Mouse (Mus musculus) CH12.LX (cell line): ENCODE results near the gene Hlx. TPM values are rescaled to one million over a fixed set of nuclear protein-coding genes. Genes with fewer than 3 reads are reported as not detected.

Experiments used
- DNase-seq: peaks from one replicate; pipeline ENCODE4 v3.0.0-alpha.2; 2013; ENCODE audit errors: extremely low read depth
- H3K27ac ChIP-seq: 2 replicates; pipeline ENCODE4 v1.5.1; 2012; ENCODE audit warnings: low read depth, mild to moderate bottlenecking, control low read depth, moderate library complexity; ENCODE audit not compliant: insufficient read depth
- H3K27me3 ChIP-seq: replicated peaks from 2 replicates; pipeline ENCODE3; 2012; ENCODE audit warnings: inconsistent platforms
- H3K36me3 ChIP-seq, 2 experiments: replicated peaks in 1 of 2; 2 replicates each; pipeline versions ENCODE3 to v1.6.1; 2012; ENCODE audit warnings: inconsistent platforms in 1 of 2, low read length in 1 of 2, mild to moderate bottlenecking in 1 of 2, mixed read lengths in 1 of 2, moderate library complexity in 1 of 2; ENCODE audit not compliant: control insufficient read depth in 1 of 2, insufficient read depth in 1 of 2
- H3K4me1 ChIP-seq, 2 experiments: 2 replicates each; pipeline ENCODE4 v1.6.1; 2012; ENCODE audit warnings: inconsistent platforms in 1 of 2, moderate library complexity in 1 of 2; ENCODE audit not compliant: insufficient read depth in 2 of 2, control insufficient read depth in 1 of 2
- H3K4me2 ChIP-seq: 2 replicates; pipeline ENCODE4 v1.6.1; 2012; ENCODE audit warnings: low read depth, mild to moderate bottlenecking, control low read depth; ENCODE audit not compliant: poor library complexity, insufficient read depth, severe bottlenecking
- H3K4me3 ChIP-seq, 3 experiments: fragments of 150-350 bp in 1 of 3; sonication (generic) in 1 of 3; replicated peaks in 1 of 3; 2 replicates each; pipeline versions ENCODE3 to v1.5.1; 2011 to 2012; ENCODE audit warnings: low read depth in 2 of 3, low read length in 2 of 3, mild to moderate bottlenecking in 2 of 3, moderate library complexity in 2 of 3, control low read depth in 1 of 3, improper control_type of control experiment in 1 of 3, inconsistent platforms in 1 of 3, mixed read lengths in 1 of 3; ENCODE audit not compliant: poor library complexity in 1 of 3
- H3K79me2 ChIP-seq: replicated peaks from 2 replicates; pipeline ENCODE4 v1.6.1; 2012; ENCODE audit warnings: mild to moderate bottlenecking, moderate library complexity; ENCODE audit not compliant: control insufficient read depth, poor library complexity, insufficient read depth, severe bottlenecking; ENCODE audit errors: extremely low read depth
- H3K9ac ChIP-seq: 2 replicates; pipeline ENCODE4 v1.6.1; 2012; ENCODE audit warnings: low read depth, mild to moderate bottlenecking, control low read depth, moderate library complexity; ENCODE audit not compliant: insufficient read depth
- H3K9me3 ChIP-seq: replicated peaks from 2 replicates; pipeline ENCODE3; 2012; ENCODE audit warnings: low read length, inconsistent platforms, mixed read lengths
- BHLHE40 ChIP-seq: IDR thresholded peaks from 2 replicates; pipeline ENCODE4 v1.6.1; 2011; ENCODE audit warnings: mild to moderate bottlenecking, low read depth, low read length, improper control_type of control experiment
- CHD1 ChIP-seq: IDR thresholded peaks from 2 replicates; pipeline ENCODE4 v1.6.1; 2012; ENCODE audit warnings: low read depth, low read length, improper control_type of control experiment, inconsistent platforms
- CHD2 ChIP-seq: IDR thresholded peaks from 2 replicates; pipeline ENCODE4 v1.6.1; 2011; ENCODE audit warnings: low read length, improper control_type of control experiment
- CTCF ChIP-seq, 2 experiments: IDR thresholded peaks in 1 of 2; conservative IDR thresholded peaks in 1 of 2; 2 replicates each; pipeline ENCODE4 v1.5.1; 2011 to 2012; ENCODE audit warnings: low read depth in 2 of 2, low read length in 2 of 2, improper control_type of control experiment in 1 of 2, inconsistent platforms in 1 of 2, mild to moderate bottlenecking in 1 of 2, moderate library complexity in 1 of 2
- ELF1 ChIP-seq: IDR thresholded peaks from 2 replicates; pipeline ENCODE4 v1.6.1; 2014; ENCODE audit warnings: low read depth, mild to moderate bottlenecking, inconsistent platforms, low read length, improper control_type of control experiment
- EP300 ChIP-seq: IDR thresholded peaks from 2 replicates; pipeline ENCODE4 v1.6.1; 2011; ENCODE audit warnings: low read length, improper control_type of control experiment
- ETS1 ChIP-seq: conservative IDR thresholded peaks from 2 replicates; pipeline ENCODE4 v1.6.1; 2012; ENCODE audit warnings: low read depth, mild to moderate bottlenecking, inconsistent platforms, low read length, improper control_type of control experiment, moderate library complexity
- GABPA ChIP-seq: IDR thresholded peaks from 2 replicates; pipeline ENCODE4 v1.6.1; 2012; ENCODE audit warnings: low read depth, low read length, improper control_type of control experiment, inconsistent platforms; ENCODE audit not compliant: insufficient replicate concordance
- HCFC1 ChIP-seq: IDR thresholded peaks from 2 replicates; pipeline ENCODE4 v1.6.1; 2012; ENCODE audit warnings: low read depth, mild to moderate bottlenecking, inconsistent platforms, low read length, improper control_type of control experiment
- IRF4 ChIP-seq: IDR thresholded peaks from 2 replicates; pipeline ENCODE4 v1.6.1; 2014; ENCODE audit warnings: low read depth, mild to moderate bottlenecking, inconsistent platforms, low read length, improper control_type of control experiment
- JUN ChIP-seq: IDR thresholded peaks from 2 replicates; pipeline ENCODE4 v1.6.1; 2011; ENCODE audit warnings: low read depth, mild to moderate bottlenecking, low read length, improper control_type of control experiment, moderate library complexity; ENCODE audit not compliant: insufficient read depth
- KAT2A ChIP-seq: IDR thresholded peaks from 2 replicates; pipeline ENCODE4 v1.6.1; 2012; ENCODE audit warnings: low read length, improper control_type of control experiment, inconsistent platforms; ENCODE audit not compliant: insufficient replicate concordance
- MAFK ChIP-seq: IDR thresholded peaks from 2 replicates; pipeline ENCODE4 v1.6.1; 2011; ENCODE audit warnings: low read length, improper control_type of control experiment; ENCODE audit not compliant: insufficient replicate concordance
- MAZ ChIP-seq: IDR thresholded peaks from 2 replicates; pipeline ENCODE4 v1.6.1; 2012; ENCODE audit warnings: low read depth, mild to moderate bottlenecking, inconsistent platforms, low read length, improper control_type of control experiment, moderate library complexity
- MEF2A ChIP-seq: IDR thresholded peaks from 2 replicates; pipeline ENCODE4 v1.6.1; 2014; ENCODE audit warnings: low read depth, mild to moderate bottlenecking, inconsistent platforms, low read length, improper control_type of control experiment, borderline replicate concordance
- MXI1 ChIP-seq: IDR thresholded peaks from 2 replicates; pipeline ENCODE4 v1.6.1; 2011; ENCODE audit warnings: mild to moderate bottlenecking, low read depth, low read length, improper control_type of control experiment
- NRF1 ChIP-seq: IDR thresholded peaks from 2 replicates; pipeline ENCODE4 v1.6.1; 2014; ENCODE audit warnings: low read depth, mild to moderate bottlenecking, inconsistent platforms, low read length, improper control_type of control experiment, moderate library complexity
- PAX5 ChIP-seq: IDR thresholded peaks from 2 replicates; pipeline ENCODE4 v1.6.1; 2012; ENCODE audit warnings: low read length, inconsistent platforms, mixed read lengths
- POLR2A ChIP-seq: IDR thresholded peaks from 2 replicates; pipeline ENCODE4 v1.6.1; 2011; ENCODE audit warnings: low read depth, mild to moderate bottlenecking, improper control_type of control experiment, low read length
- POLR2AphosphoS2 ChIP-seq: IDR thresholded peaks from 2 replicates; pipeline ENCODE4 v1.6.1; 2011; ENCODE audit warnings: low read depth, low read length, improper control_type of control experiment
- RAD21 ChIP-seq: IDR thresholded peaks from 2 replicates; pipeline ENCODE4 v1.6.1; 2011; ENCODE audit warnings: low read depth, mild to moderate bottlenecking, low read length, improper control_type of control experiment, moderate library complexity
- RCOR1 ChIP-seq: conservative IDR thresholded peaks from 2 replicates; pipeline ENCODE4 v1.6.1; 2012; ENCODE audit warnings: low read depth, mild to moderate bottlenecking, inconsistent platforms, low read length, improper control_type of control experiment
- SIN3A ChIP-seq: IDR thresholded peaks from 2 replicates; pipeline ENCODE4 v1.6.1; 2012; ENCODE audit warnings: low read length, improper control_type of control experiment, inconsistent platforms
- TBP ChIP-seq: conservative IDR thresholded peaks from 2 replicates; pipeline ENCODE4 v1.6.1; 2011; ENCODE audit warnings: low read depth, low read length, improper control_type of control experiment
- TCF12 ChIP-seq: IDR thresholded peaks from 2 replicates; pipeline ENCODE4 v1.6.1; 2014; ENCODE audit warnings: low read depth, mild to moderate bottlenecking, inconsistent platforms, low read length, improper control_type of control experiment
- UBTF ChIP-seq: IDR thresholded peaks from 2 replicates; pipeline ENCODE4 v1.6.1; 2012; ENCODE audit warnings: low read depth, mild to moderate bottlenecking, inconsistent platforms, low read length, improper control_type of control experiment, moderate library complexity
- USF1 ChIP-seq: IDR thresholded peaks from 2 replicates; pipeline ENCODE4 v1.6.1; 2014; ENCODE audit warnings: low read depth, mild to moderate bottlenecking, inconsistent platforms, low read length, improper control_type of control experiment
- USF2 ChIP-seq: conservative IDR thresholded peaks from 2 replicates; pipeline ENCODE4 v1.6.1; 2011; ENCODE audit warnings: low read depth, low read length, improper control_type of control experiment
- ZC3H11A ChIP-seq: IDR thresholded peaks from 2 replicates; pipeline ENCODE4 v1.6.1; 2012; ENCODE audit warnings: low read depth, mild to moderate bottlenecking, inconsistent platforms, low read length, improper control_type of control experiment
- ZKSCAN1 ChIP-seq: IDR thresholded peaks from 2 replicates; pipeline ENCODE4 v1.6.1; 2012; ENCODE audit warnings: low read depth, inconsistent platforms, low read length, improper control_type of control experiment, borderline replicate concordance
- ZMIZ1 ChIP-seq: IDR thresholded peaks from 2 replicates; pipeline ENCODE4 v1.6.1; 2012; ENCODE audit warnings: low read depth, mild to moderate bottlenecking, inconsistent platforms, low read length, improper control_type of control experiment
- ZNF384 ChIP-seq: IDR thresholded peaks from 2 replicates; pipeline ENCODE4 v1.6.1; 2012; ENCODE audit warnings: low read depth, low read length, improper control_type of control experiment, inconsistent platforms
- dilution Hi-C: fragments of 300-500 bp; cut with MboI; formaldehyde crosslinking; loops from 2 replicates; pipeline ENCODE4 v1.14.3; 2020; ENCODE audit warnings: low sequenced_read_pairs; ENCODE audit not compliant: extremely low pct_unique_long_range_greater_than_20kb, extremely low pct_ligation_motif_present
- in situ Hi-C: fragments of 300-500 bp; cut with MboI; formaldehyde crosslinking; loops from 3 replicates; pipeline ENCODE4 v1.14.3; 2019; ENCODE audit warnings: low sequenced_read_pairs, low pct_ligation_motif_present, low pct_unique_long_range_greater_than_20kb, mixed read lengths
- polyA plus RNA-seq: library from polyadenylated mRNA; unstranded; fragments of >175 nt; gene quantifications from 2 replicates; pipeline ENCODE4 v1.2.1, GENCODE M21; 2012; ENCODE audit warnings: low read depth; ENCODE audit not compliant: insufficient read length
- total RNA-seq, 2 experiments: library from RNA; depleted of rRNA; stranded (reverse); fragments of 300-350 nt in 1 of 2; fragments of >200 nt in 1 of 2; gene quantifications; 2 replicates each; pipeline ENCODE4 v1.2.3; 2012 to 2014

Gene Hlx
- total and polyA plus RNA-seq, 3 experiments = 0.34 to 1.1 (median 0.64) TPM

- no peak for TF ChIP-seq SIN3A
- Histone ChIP-seq H3K27ac (no peak overlapping the region), H3K36me3 (no peaks in the 10 kb centered on the region), H3K4me2 (no peak overlapping the region), H3K79me2 (no peaks in the 10 kb centered on the region), H3K27me3 (peaks cover 2% of the 10 kb centered on the region), H3K4me1 (no peaks in the 10 kb centered on the region), H3K9ac (no peak overlapping the region), H3K4me3 (no peak overlapping the region), H3K9me3 (peaks cover under 1% of the 10 kb centered on the region)
- dilution Hi-C loops (no loop called here), in situ Hi-C loops (no loop called here)
- no peak for DNase-seq
Observed at GRCm38 (mm10) chr1:184748692-184749152, 16.3 kb upstream of the Hlx start.

GRCm38 (mm10) chr1:184737876-184738479 is 5.6 kb upstream of the Hlx start:
- no peak overlapping the region for H3K9ac ChIP-seq
- dilution Hi-C loops = no loop called here
- H3K27ac ChIP-seq = no peak overlapping the region
- no peak overlapping the region for H3K4me3 ChIP-seq
- in situ Hi-C loops = loop anchor here (10.0 kb wide), 2 partner anchors 273 to 473 kb away; no protein-coding TSS in a partner anchor
- H3K4me2 ChIP-seq = peak overlapping the region; percentile 77
- no peaks in the 10 kb centered on the region for H3K36me3 ChIP-seq
- H3K4me1 ChIP-seq = peaks cover 2 to 28% of the 10 kb centered on the region in 2 experiments; a peak in 2 of 4 replicates
- H3K79me2 ChIP-seq = no peaks in the 10 kb centered on the region
- peaks cover 42% of the 10 kb centered on the region for H3K27me3 ChIP-seq
- peak; percentile 74 for DNase-seq
- H3K9me3 ChIP-seq = no peaks in the 10 kb centered on the region
- TF ChIP-seq KAT2A = no peak
- TF ChIP-seq RAD21 = peak; percentile 90
- peak; percentile 88 for TF ChIP-seq MEF2A
- no peak for TF ChIP-seq MAZ
- TF ChIP-seq JUN = no peak
- TF ChIP-seq HCFC1 = no peak
- no peak for TF ChIP-seq ELF1
- no peak for TF ChIP-seq NRF1
- TF ChIP-seq SIN3A = no peak
- TF ChIP-seq EP300 = no peak
- TF ChIP-seq ZNF384 = peak; percentile 94
- no peak for TF ChIP-seq POLR2AphosphoS2
- TF ChIP-seq USF1 = no peak
- peak; percentile 31 to 92; a peak in 2 of 4 replicates for TF ChIP-seq CTCF (conservative IDR thresholded peaks at IDR 0.05 in 1 of 2, IDR thresholded peaks at IDR 0.05 in 1 of 2; ENCODE audit: low read depth in 2 of 2, low read length in 2 of 2)
- TF ChIP-seq ZMIZ1 = no peak
- no peak for TF ChIP-seq ZKSCAN1
- no peak for TF ChIP-seq TCF12
- TF ChIP-seq RCOR1 = no peak
- TF ChIP-seq CHD2 = no peak
- TF ChIP-seq ETS1 = no peak
- TF ChIP-seq TBP = no peak
- no peak for TF ChIP-seq POLR2A
- TF ChIP-seq ZC3H11A = peak; percentile 81
- no peak for TF ChIP-seq MXI1
- no peak for TF ChIP-seq MAFK
- no peak for TF ChIP-seq CHD1
- peak; percentile 42; the same call in 1 of the 2 replicates for TF ChIP-seq IRF4
- TF ChIP-seq PAX5 = no peak
- TF ChIP-seq GABPA = no peak
- no peak for TF ChIP-seq USF2
- TF ChIP-seq BHLHE40 = 0 out of 2 replicates have a peak, but pooled peaks have one; percentile 5
- no peak for TF ChIP-seq UBTF
